Mouse (Mus musculus): Measurements from ENCODE around the gene Chil6. TPM values are rescaled to one million over a fixed set of nuclear protein-coding genes. Genes with fewer than 3 reads are reported as not detected.

The Chil6 gene
- polyA plus RNA-seq (2012; rRNA removed), result 0.03 and 0.04 TPM in 2 replicates

DNA sequence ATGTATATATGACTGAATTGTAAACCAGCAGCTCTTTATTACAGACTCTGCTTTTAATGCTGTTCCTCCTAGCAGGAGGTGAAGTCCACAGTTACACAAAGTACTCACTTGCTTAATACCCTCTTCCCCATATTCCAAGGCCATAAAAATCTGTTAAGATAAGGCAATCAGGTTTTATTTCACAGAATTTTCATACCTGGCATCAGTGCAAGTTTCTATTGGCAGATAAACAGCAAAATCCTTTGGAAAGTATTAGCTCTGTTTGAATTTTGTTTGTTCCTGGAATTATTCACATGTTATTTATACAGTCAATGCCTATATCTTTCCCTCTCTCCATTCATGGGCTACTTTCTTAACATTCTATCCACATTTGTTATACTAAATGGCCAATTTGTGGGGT is at the start of gene Chil6:
TSS of gene Chil6 (minus strand) at position 101 of the 400 bp plus-strand sequence.

Other genes with a start within 250 kb of the Chil6 start
- 60.8 and 80.9 TPM in 2 replicates for gene Chil3, start 238.6 kb downstream of the Chil6 start, polyA plus RNA-seq (2012; rRNA removed)
- gene Chil4, start 186.7 kb downstream of the Chil6 start, polyA plus RNA-seq (2012; rRNA removed), result not detected in 2 replicates
- 5.7 and 6.3 TPM in 2 replicates for gene Dennd2d, start 76.2 kb upstream of the Chil6 start, polyA plus RNA-seq (2012; rRNA removed)
- 47.0 and 56.6 TPM in 2 replicates for gene Dram2, start 141.6 kb upstream of the Chil6 start, polyA plus RNA-seq (2012; rRNA removed)
- 30.5 and 31.4 TPM in 2 replicates for gene Cept1, start 141.6 kb upstream of the Chil6 start, polyA plus RNA-seq (2012; rRNA removed)

Measured in liver, embryonic 18 days (tissue).